In the genomic region with DNA sequence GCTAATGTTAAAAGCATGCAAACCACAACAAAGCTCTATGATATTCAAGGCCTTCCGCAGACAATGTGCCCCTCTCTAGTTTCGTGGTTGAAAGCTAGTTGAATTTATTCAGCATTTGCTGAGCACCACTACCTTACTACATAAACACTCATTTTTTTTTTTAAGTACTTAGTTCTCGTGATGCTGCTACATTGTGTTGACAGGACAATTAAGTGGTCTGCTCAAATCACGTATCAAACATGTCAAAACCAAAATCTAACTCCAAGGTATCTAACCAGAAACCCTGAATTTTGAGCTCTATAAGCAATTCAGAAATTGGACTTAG, we compare ENCODE assay signal across 8 mouse cellular contexts. TPM values are rescaled to one million over a fixed set of nuclear protein-coding genes. Genes with fewer than 3 reads are reported as not detected.
DNase-seq lines count a peak whose midpoint lies in the region; ATAC-seq and TF ChIP-seq lines count a peak whose summit lies in the region.

No protein-coding gene starts in this region.

- H3K9me3 ChIP-seq in kidney, postnatal 0 days (replicated peaks; ENCODE audit: low read length) = no peaks in the 10 kb centered on the region
- no peaks in the 10 kb centered on the region for H3K9me3 ChIP-seq in embryonic facial prominence, embryonic 12.5 days
- no peaks in the 10 kb centered on the region for H3K9me3 ChIP-seq in intestine, embryonic 15.5 days
- H3K9me3 ChIP-seq in midbrain, postnatal 0 days (ENCODE audit: low read length) = no peaks in the 10 kb centered on the region

- no peaks in the 10 kb centered on the region for H3K36me3 ChIP-seq in kidney, postnatal 0 days (ENCODE audit: insufficient read depth, low read length)
- no peaks in the 10 kb centered on the region for H3K36me3 ChIP-seq in embryonic facial prominence, embryonic 12.5 days
- no peaks in the 10 kb centered on the region for H3K36me3 ChIP-seq in intestine, embryonic 15.5 days
- no peaks in the 10 kb centered on the region for H3K36me3 ChIP-seq in midbrain, postnatal 0 days (ENCODE audit: insufficient read depth, low read length)

- H3K4me1 ChIP-seq in kidney, postnatal 0 days (replicated peaks; ENCODE audit: insufficient read depth, low read length) = peaks cover 9% of the 10 kb centered on the region
- peaks cover 9% of the 10 kb centered on the region for H3K4me1 ChIP-seq in embryonic facial prominence, embryonic 12.5 days
- peaks cover 7% of the 10 kb centered on the region; the same call in 1 of the 2 replicates for H3K4me1 ChIP-seq in intestine, embryonic 15.5 days (replicated peaks)
- H3K4me1 ChIP-seq in midbrain, postnatal 0 days (ENCODE audit: insufficient read depth, low read length) = peaks cover 6% of the 10 kb centered on the region; the same call in 1 of the 2 replicates

- H3K27me3 ChIP-seq in kidney, postnatal 0 days (ENCODE audit: insufficient read depth, low read length) = no peaks in the 10 kb centered on the region
- no peaks in the 10 kb centered on the region for H3K27me3 ChIP-seq in embryonic facial prominence, embryonic 12.5 days
- H3K27me3 ChIP-seq in intestine, embryonic 15.5 days (replicated peaks) = no peaks in the 10 kb centered on the region
- no peaks in the 10 kb centered on the region for H3K27me3 ChIP-seq in midbrain, postnatal 0 days (ENCODE audit: insufficient read depth, low read length)

- peak overlapping the region; percentile 92 for H3K4me2 ChIP-seq in kidney, postnatal 0 days (ENCODE audit: low read length)
- peak overlapping the region; percentile 80 for H3K4me2 ChIP-seq in embryonic facial prominence, embryonic 12.5 days (replicated peaks)
- peak overlapping the region; percentile 87 for H3K4me2 ChIP-seq in intestine, embryonic 15.5 days (replicated peaks)
- peak overlapping the region; percentile 98 for H3K4me2 ChIP-seq in midbrain, postnatal 0 days (ENCODE audit: low read depth, low read length, poor library complexity, severe bottlenecking)

- DNase-seq in kidney, postnatal 0 days (ENCODE audit: low spot score) = no peak
- DNase-seq in kidney, adult 11 months = no peak
- DNase-seq in midbrain, postnatal 0 days (ENCODE audit: low spot score) = no peak
- no peak for DNase-seq in yolk sac, embryonic 10.5 days (ENCODE audit: low spot score)
- no peak for DNase-seq in frontal cortex, postnatal 36 days (ENCODE audit: low spot score in 2 of 2)
- DNase-seq in kidney, adult 18-20 months = no peak

- peak overlapping the region; percentile 82 for H3K9ac ChIP-seq in kidney, postnatal 0 days (ENCODE audit: low read depth, low read length)
- H3K9ac ChIP-seq in embryonic facial prominence, embryonic 12.5 days = no peak overlapping the region
- H3K9ac ChIP-seq in intestine, embryonic 15.5 days = peak overlapping the region; percentile 60
- H3K9ac ChIP-seq in midbrain, postnatal 0 days (replicated peaks; ENCODE audit: low read length, poor library complexity, severe bottlenecking) = peak overlapping the region; percentile 70; the same call in 1 of the 2 replicates

- no peak for ATAC-seq in kidney, postnatal 0 days (replicated peaks; ENCODE audit: low FRiP score, low read depth)
- ATAC-seq in embryonic facial prominence, embryonic 12.5 days (ENCODE audit: insufficient number of reproducible peaks, insufficient read depth, low FRiP score, low TSS enrichment) = no peak
- no peak for ATAC-seq in intestine, embryonic 15.5 days
- no peak for ATAC-seq in midbrain, postnatal 0 days (ENCODE audit: low FRiP score)

- WGBS in kidney, postnatal 0 days = 16% methylated on average over 4 of the region's 4 CpGs
- WGBS in embryonic facial prominence, embryonic 12.5 days = 18% methylated on average over 4 of the region's 4 CpGs
- WGBS in intestine, embryonic 15.5 days = 11% methylated on average over 4 of the region's 4 CpGs
- WGBS in midbrain, postnatal 0 days = 15% methylated on average over 4 of the region's 4 CpGs

- no peak for TF ChIP-seq CTCF in kidney, postnatal 0 days (IDR thresholded peaks at IDR 0.05; ENCODE audit: low read depth)
- no peak for TF ChIP-seq CTCF in midbrain, postnatal 0 days (IDR thresholded peaks at IDR 0.05)

- peak overlapping the region; percentile 84 for H3K4me3 ChIP-seq in kidney, postnatal 0 days (replicated peaks; ENCODE audit: low read depth, low read length)
- H3K4me3 ChIP-seq in embryonic facial prominence, embryonic 12.5 days = peak overlapping the region; percentile 84
- peak overlapping the region; percentile 88 for H3K4me3 ChIP-seq in intestine, embryonic 15.5 days (replicated peaks)
- H3K4me3 ChIP-seq in midbrain, postnatal 0 days (ENCODE audit: low read depth, low read length) = peak overlapping the region; percentile 83

- H3K27ac ChIP-seq in kidney, postnatal 0 days = no peak overlapping the region
- H3K27ac ChIP-seq in embryonic facial prominence, embryonic 12.5 days = no peak overlapping the region
- H3K27ac ChIP-seq in intestine, embryonic 15.5 days = no peak overlapping the region
- no peak overlapping the region for H3K27ac ChIP-seq in midbrain, postnatal 0 days (ENCODE audit: low read depth, low read length)

RNA-seq across cellular contexts. Expression of a gene that starts 0.3 kb away (rescaled TPM):
- polyA plus RNA-seq in kidney, postnatal 0 days (2015; fragmentation: Nextera tagmentation; extraction: Ambion mirVana) = 34.0 and 34.2 TPM in 2 replicates
- 22.3 and 22.7 TPM in 2 replicates for polyA plus RNA-seq in embryonic facial prominence, embryonic 12.5 days (2016; fragmentation: Nextera tagmentation; extraction: Ambion mirVana)
- 22.0 and 22.3 TPM in 2 replicates for polyA plus RNA-seq in intestine, embryonic 15.5 days (2015; fragmentation: Nextera tagmentation; extraction: Ambion mirVana)
- 18.1 and 23.0 TPM in 2 replicates for total RNA-seq in midbrain, postnatal 0 days (2014; rRNA removed)
- 12.3 and 13.7 TPM in 2 replicates for polyA plus RNA-seq in midbrain, postnatal 0 days (2015; fragmentation: Nextera tagmentation; extraction: Ambion mirVana)

RNA-seq across cellular contexts. Expression of a gene that starts 27.2 kb away (rescaled TPM):
- polyA plus RNA-seq in kidney, postnatal 0 days (2015; fragmentation: Nextera tagmentation; extraction: Ambion mirVana) = 21.2 TPM in 2 replicates
- 11.9 and 12.5 TPM in 2 replicates for polyA plus RNA-seq in embryonic facial prominence, embryonic 12.5 days (2016; fragmentation: Nextera tagmentation; extraction: Ambion mirVana)
- 8.4 and 9.0 TPM in 2 replicates for polyA plus RNA-seq in intestine, embryonic 15.5 days (2015; fragmentation: Nextera tagmentation; extraction: Ambion mirVana)
- 16.7 and 23.2 TPM in 2 replicates for total RNA-seq in midbrain, postnatal 0 days (2014; rRNA removed)
- polyA plus RNA-seq in midbrain, postnatal 0 days (2015; fragmentation: Nextera tagmentation; extraction: Ambion mirVana) = 2.4 and 3.3 TPM in 2 replicates
